Mouse (Mus musculus): ENCODE data around the gene Syt2. TPM values are rescaled to one million over a fixed set of nuclear protein-coding genes. Genes with fewer than 3 reads are reported as not detected.

The Syt2 gene
- polyA plus RNA-seq (2012; rRNA removed) = 0.10 and 1.1 TPM in 2 replicates

GRCm38 (mm10) chr1:134646261-134646962 is at the start of gene Syt2:
Gene Syt2, plus strand, starts transcription at chr1:134646677.
- Histone ChIP-seq H3K4me1 (ENCODE audit: control insufficient read depth, insufficient read depth, low read length) (no peaks in the 10 kb centered on the region; the same call in 1 of the 2 replicates), H3K4me3 (ENCODE audit: insufficient read depth, low read depth, low read length) (peak within 1 kb of the TSS; percentile 42), H3K36me3 (ENCODE audit: control insufficient read depth, insufficient read depth, low read length) (no peaks in the 10 kb centered on the region), H3K27me3 (replicated peaks; ENCODE audit: control insufficient read depth, insufficient read depth, low read length) (peaks cover 1% of the 10 kb centered on the region; the same call in 1 of the 2 replicates), H3K27ac (ENCODE audit: insufficient read depth, low read depth, low read length) (no peak within 1 kb of the TSS)
- WGBS = under 1% methylated on average over 63 of the region's 63 CpGs
- no peak for TF ChIP-seq CTCF (conservative IDR thresholded peaks at IDR 0.05; ENCODE audit: insufficient read depth, insufficient read length, low read depth, low read length)
- TF ChIP-seq POLR2A (IDR thresholded peaks at IDR 0.05; ENCODE audit: low read depth, low read length) = no peak
- DNase-seq = peak; percentile 51

GRCm38 (mm10) chr1:134597339-134598054 is 49.0 kb upstream of the Syt2 start:
- no peaks in the 10 kb centered on the region for H3K27me3 ChIP-seq (replicated peaks; ENCODE audit: control insufficient read depth, insufficient read depth, low read length)
- DNase-seq = no peak
- no peaks in the 10 kb centered on the region for H3K4me1 ChIP-seq (ENCODE audit: control insufficient read depth, insufficient read depth, low read length)
- TF ChIP-seq CTCF (conservative IDR thresholded peaks at IDR 0.05; ENCODE audit: insufficient read depth, insufficient read length, low read depth, low read length) = no peak
- TF ChIP-seq POLR2A (IDR thresholded peaks at IDR 0.05; ENCODE audit: low read depth, low read length) = no peak
- H3K27ac ChIP-seq (ENCODE audit: insufficient read depth, low read depth, low read length) = no peak overlapping the region
- no peak overlapping the region for H3K4me3 ChIP-seq (ENCODE audit: insufficient read depth, low read depth, low read length)
- peaks cover 12% of the 10 kb centered on the region for H3K36me3 ChIP-seq (ENCODE audit: control insufficient read depth, insufficient read depth, low read length)
- WGBS = 84% methylated on average over 9 of the region's 9 CpGs

- WGBS = 97% methylated on average over 2 of the region's 2 CpGs
- Histone ChIP-seq H3K4me1 (ENCODE audit: control insufficient read depth, insufficient read depth, low read length) (no peaks in the 10 kb centered on the region), H3K36me3 (ENCODE audit: control insufficient read depth, insufficient read depth, low read length) (peaks cover 15% of the 10 kb centered on the region), H3K27me3 (replicated peaks; ENCODE audit: control insufficient read depth, insufficient read depth, low read length) (no peaks in the 10 kb centered on the region), H3K4me3 (ENCODE audit: insufficient read depth, low read depth, low read length) (no peak overlapping the region), H3K27ac (ENCODE audit: insufficient read depth, low read depth, low read length) (no peak overlapping the region)
- TF ChIP-seq CTCF (conservative IDR thresholded peaks at IDR 0.05; ENCODE audit: insufficient read depth, insufficient read length, low read depth, low read length) (no peak), POLR2A (IDR thresholded peaks at IDR 0.05; ENCODE audit: low read depth, low read length) (no peak)
- DNase-seq = no peak
These were observed 42.4 kb upstream of the Syt2 start for GRCm38 (mm10) chr1:134604086-134604485.

GRCm38 (mm10) chr1:134605670-134606069 is 40.8 kb upstream of the Syt2 start:
- Histone ChIP-seq H3K36me3 (ENCODE audit: control insufficient read depth, insufficient read depth, low read length) (peaks cover 13% of the 10 kb centered on the region), H3K27me3 (replicated peaks; ENCODE audit: control insufficient read depth, insufficient read depth, low read length) (no peaks in the 10 kb centered on the region)

GRCm38 (mm10) chr1:134606381-134606780 is 40.1 kb upstream of the Syt2 start:
- no peak for TF ChIP-seq CTCF (conservative IDR thresholded peaks at IDR 0.05; ENCODE audit: insufficient read depth, insufficient read length, low read depth, low read length)
- TF ChIP-seq POLR2A (IDR thresholded peaks at IDR 0.05; ENCODE audit: low read depth, low read length) = no peak
- Histone ChIP-seq H3K36me3 (ENCODE audit: control insufficient read depth, insufficient read depth, low read length) (peaks cover 12% of the 10 kb centered on the region), H3K4me1 (ENCODE audit: control insufficient read depth, insufficient read depth, low read length) (no peaks in the 10 kb centered on the region), H3K4me3 (ENCODE audit: insufficient read depth, low read depth, low read length) (no peak overlapping the region), H3K27me3 (replicated peaks; ENCODE audit: control insufficient read depth, insufficient read depth, low read length) (no peaks in the 10 kb centered on the region), H3K27ac (ENCODE audit: insufficient read depth, low read depth, low read length) (no peak overlapping the region)
- WGBS = 95% methylated on average over 2 of the region's 2 CpGs
- no peak for DNase-seq

More at GRCm38 (mm10) chr1:134605670-134606069, 40.8 kb upstream of the Syt2 start:
- WGBS = 84% methylated on average over 8 of the region's 8 CpGs
- DNase-seq = no peak
- Histone ChIP-seq H3K27ac (ENCODE audit: insufficient read depth, low read depth, low read length) (no peak overlapping the region), H3K4me3 (ENCODE audit: insufficient read depth, low read depth, low read length) (no peak overlapping the region), H3K4me1 (ENCODE audit: control insufficient read depth, insufficient read depth, low read length) (no peaks in the 10 kb centered on the region)
- TF ChIP-seq CTCF (conservative IDR thresholded peaks at IDR 0.05; ENCODE audit: insufficient read depth, insufficient read length, low read depth, low read length) (no peak), POLR2A (IDR thresholded peaks at IDR 0.05; ENCODE audit: low read depth, low read length) (no peak)

- H3K4me1 ChIP-seq (ENCODE audit: control insufficient read depth, insufficient read depth, low read length) = no peaks in the 10 kb centered on the region
- no peak for TF ChIP-seq POLR2A (IDR thresholded peaks at IDR 0.05; ENCODE audit: low read depth, low read length)
- no peak for TF ChIP-seq CTCF (conservative IDR thresholded peaks at IDR 0.05; ENCODE audit: insufficient read depth, insufficient read length, low read depth, low read length)
- H3K27me3 ChIP-seq (replicated peaks; ENCODE audit: control insufficient read depth, insufficient read depth, low read length) = no peaks in the 10 kb centered on the region
- H3K4me3 ChIP-seq (ENCODE audit: insufficient read depth, low read depth, low read length) = no peak overlapping the region
- H3K27ac ChIP-seq (ENCODE audit: insufficient read depth, low read depth, low read length) = no peak overlapping the region
- H3K36me3 ChIP-seq (ENCODE audit: control insufficient read depth, insufficient read depth, low read length) = peaks cover 13% of the 10 kb centered on the region
- 77% methylated on average over 1 of the region's 1 CpGs for WGBS
- DNase-seq = no peak
These were observed 39.2 kb upstream of the Syt2 start for GRCm38 (mm10) chr1:134607279-134607678.

GRCm38 (mm10) chr1:134609172-134609571 is 37.3 kb upstream of the Syt2 start:
- H3K36me3 ChIP-seq (ENCODE audit: control insufficient read depth, insufficient read depth, low read length) = peaks cover 9% of the 10 kb centered on the region
- no peaks in the 10 kb centered on the region for H3K4me1 ChIP-seq (ENCODE audit: control insufficient read depth, insufficient read depth, low read length)
- H3K27me3 ChIP-seq (replicated peaks; ENCODE audit: control insufficient read depth, insufficient read depth, low read length) = no peaks in the 10 kb centered on the region
- TF ChIP-seq CTCF (conservative IDR thresholded peaks at IDR 0.05; ENCODE audit: insufficient read depth, insufficient read length, low read depth, low read length) = no peak
- TF ChIP-seq POLR2A (IDR thresholded peaks at IDR 0.05; ENCODE audit: low read depth, low read length) = no peak
- no peak overlapping the region for H3K4me3 ChIP-seq (ENCODE audit: insufficient read depth, low read depth, low read length)
- WGBS = 66% methylated on average over 4 of the region's 4 CpGs
- DNase-seq = no peak
- H3K27ac ChIP-seq (ENCODE audit: insufficient read depth, low read depth, low read length) = no peak overlapping the region

Measured in kidney, adult 2 months (tissue).